Mouse (Mus musculus) embryonic facial prominence, embryonic 10.5 days (tissue): ENCODE results near the gene Epor. TPM values are rescaled to one million over a fixed set of nuclear protein-coding genes. Genes with fewer than 3 reads are reported as not detected.

ENCODE experiments used
- DNase-seq: peaks from one replicate; pipeline ENCODE4 v3.0.0-alpha.2; 2017; ENCODE audit warnings: low spot score
- H3K27ac ChIP-seq: fragments of 300-500 bp; sonication (generic); replicated peaks from 2 replicates; pipeline ENCODE4 v1.5.1; 2016; ENCODE audit warnings: mild to moderate bottlenecking
- H3K27me3 ChIP-seq: fragments of 300-500 bp; sonication (generic); replicated peaks from 2 replicates; pipeline ENCODE4 v1.6.1; 2016; ENCODE audit warnings: low read depth, mild to moderate bottlenecking; ENCODE audit not compliant: poor library complexity, severe bottlenecking
- H3K36me3 ChIP-seq: fragments of 300-500 bp; sonication (generic); replicated peaks from 2 replicates; pipeline ENCODE4 v1.6.1; 2016; ENCODE audit warnings: mild to moderate bottlenecking, moderate library complexity
- H3K4me1 ChIP-seq: fragments of 300-500 bp; sonication (generic); 2 replicates; pipeline ENCODE4 v1.6.1; 2016
- H3K4me3 ChIP-seq: fragments of 300-500 bp; sonication (generic); 2 replicates; pipeline ENCODE4 v1.5.1; 2016; ENCODE audit warnings: mild to moderate bottlenecking, moderate library complexity
- H3K9me3 ChIP-seq: fragments of 300-500 bp; sonication (generic); 2 replicates; pipeline ENCODE4 v1.6.1; 2016; ENCODE audit warnings: mild to moderate bottlenecking
- WGBS: fragments of 180-500 bp; shearing (Covaris S2); methylation state at CpG from one replicate; pipeline ENCODE4 v1.1.7; 2016; 5-methylcytosine and 5-hydroxymethylcytosine counted together
- polyA plus RNA-seq: library from polyadenylated mRNA; unstranded; fragments of >200 nt; fragmentation: Nextera tagmentation; extraction: Ambion mirVana; gene quantifications from 2 replicates; pipeline ENCODE4 v1.2.1, GENCODE M21; 2016

Epor gene
- polyA plus RNA-seq, 1 experiment from 2014 or later: 8.6 TPM

GRCm38 (mm10) chr9:21948146-21948545 is 15.2 kb downstream of the Epor start:
- Histone ChIP-seq H3K27me3 (peaks cover 53% of the 10 kb centered on the region), H3K9me3 (no peaks in the 10 kb centered on the region), H3K4me1 (peaks cover 17% of the 10 kb centered on the region), H3K27ac (no peak overlapping the region), H3K4me3 (no peak overlapping the region), H3K36me3 (no peaks in the 10 kb centered on the region)
- no peak for DNase-seq
- WGBS: 58% methylated on average over 8 of the region's 8 CpGs

GRCm38 (mm10) chr9:21947540-21948130 is 15.7 kb downstream of the Epor start:
- Histone ChIP-seq H3K27me3 (peaks cover 53% of the 10 kb centered on the region), H3K27ac (no peak overlapping the region; the same call in 1 of the 2 replicates), H3K9me3 (no peaks in the 10 kb centered on the region), H3K4me3 (peak overlapping the region; percentile 44), H3K36me3 (no peaks in the 10 kb centered on the region), H3K4me1 (peaks cover 17% of the 10 kb centered on the region)
- no peak for DNase-seq
- WGBS: 4% methylated on average over 28 of the region's 28 CpGs

GRCm38 (mm10) chr9:21944267-21944666 is 19.0 kb downstream of the Epor start:
- peaks cover 17% of the 10 kb centered on the region for H3K4me1 ChIP-seq

GRCm38 (mm10) chr9:21943638-21944037 is 19.7 kb downstream of the Epor start:
- no peaks in the 10 kb centered on the region for H3K9me3 ChIP-seq
- H3K36me3 ChIP-seq: no peaks in the 10 kb centered on the region
- no peak overlapping the region for H3K27ac ChIP-seq
- WGBS: 53% methylated on average over 12 of the region's 12 CpGs
- no peak for DNase-seq
- H3K4me3 ChIP-seq: no peak overlapping the region
- H3K27me3 ChIP-seq: peaks cover 48% of the 10 kb centered on the region
- peaks cover 17% of the 10 kb centered on the region for H3K4me1 ChIP-seq

More at GRCm38 (mm10) chr9:21944267-21944666, 19.0 kb downstream of the Epor start:
- 25% methylated on average over 23 of the region's 23 CpGs for WGBS
- H3K4me3 ChIP-seq: no peak overlapping the region
- H3K36me3 ChIP-seq: no peaks in the 10 kb centered on the region
- H3K27ac ChIP-seq: no peak overlapping the region
- peak; percentile 50 for DNase-seq
- no peaks in the 10 kb centered on the region for H3K9me3 ChIP-seq
- peaks cover 53% of the 10 kb centered on the region for H3K27me3 ChIP-seq

GRCm38 (mm10) chr9:21943046-21943445 is 20.3 kb downstream of the Epor start:
- Histone ChIP-seq H3K4me3 (no peak overlapping the region), H3K9me3 (no peaks in the 10 kb centered on the region), H3K4me1 (peaks cover 22% of the 10 kb centered on the region), H3K27me3 (peaks cover 46% of the 10 kb centered on the region), H3K36me3 (no peaks in the 10 kb centered on the region), H3K27ac (no peak overlapping the region)
- WGBS: 77% methylated on average over 12 of the region's 12 CpGs
- DNase-seq: no peak

- H3K4me3 ChIP-seq: no peak overlapping the region
- H3K9me3 ChIP-seq: no peaks in the 10 kb centered on the region
- WGBS: 84% methylated on average over 4 of the region's 4 CpGs
Observed at GRCm38 (mm10) chr9:21938234-21938855, 25.0 kb downstream of the Epor start.

GRCm38 (mm10) chr9:21937711-21938175 is 25.6 kb downstream of the Epor start:
- H3K9me3 ChIP-seq: no peaks in the 10 kb centered on the region
- no peaks in the 10 kb centered on the region for H3K36me3 ChIP-seq
- peaks cover 24% of the 10 kb centered on the region for H3K4me1 ChIP-seq
- DNase-seq: no peak
- no peak overlapping the region for H3K27ac ChIP-seq
- H3K27me3 ChIP-seq: peaks cover 25% of the 10 kb centered on the region
- WGBS: 86% methylated on average over 4 of the region's 4 CpGs
- H3K4me3 ChIP-seq: peak overlapping the region; percentile 69

More at GRCm38 (mm10) chr9:21938234-21938855, 25.0 kb downstream of the Epor start:
- Histone ChIP-seq H3K36me3 (no peaks in the 10 kb centered on the region), H3K27ac (no peak overlapping the region), H3K4me1 (peaks cover 24% of the 10 kb centered on the region), H3K27me3 (peaks cover 24% of the 10 kb centered on the region)
- DNase-seq: no peak

GRCm38 (mm10) chr9:21936692-21937570 is 26.4 kb downstream of the Epor start, which contains the start of gene Plppr2:
Plppr2 (plus strand) TSS chr9:21937033.
- H3K27ac ChIP-seq: peak within 1 kb of the TSS; percentile 82
- WGBS: 3% methylated on average over 43 of the region's 43 CpGs
- H3K9me3 ChIP-seq: no peaks in the 10 kb centered on the region
- peak; percentile 98 for DNase-seq
- H3K4me1 ChIP-seq: peaks cover 24% of the 10 kb centered on the region
- H3K36me3 ChIP-seq: no peaks in the 10 kb centered on the region
- H3K27me3 ChIP-seq: peaks cover 25% of the 10 kb centered on the region
- peak within 1 kb of the TSS; percentile 69 for H3K4me3 ChIP-seq

GRCm38 (mm10) chr9:21935466-21936131 is 27.7 kb downstream of the Epor start:
- WGBS: 86% methylated on average over 7 of the region's 7 CpGs

GRCm38 (mm10) chr9:21934021-21934420 is 29.3 kb downstream of the Epor start:
- WGBS: 92% methylated on average over 12 of the region's 12 CpGs
- H3K36me3 ChIP-seq: no peaks in the 10 kb centered on the region
- no peak for DNase-seq

More at GRCm38 (mm10) chr9:21935466-21936131, 27.7 kb downstream of the Epor start:
- H3K27me3 ChIP-seq: peaks cover 25% of the 10 kb centered on the region
- H3K4me1 ChIP-seq: peaks cover 24% of the 10 kb centered on the region
- H3K4me3 ChIP-seq: no peak overlapping the region
- no peaks in the 10 kb centered on the region for H3K9me3 ChIP-seq
- no peaks in the 10 kb centered on the region for H3K36me3 ChIP-seq
- no peak for DNase-seq
- no peak overlapping the region for H3K27ac ChIP-seq

GRCm38 (mm10) chr9:21932445-21933137 is 30.7 kb downstream of the Epor start:
- peaks cover 21% of the 10 kb centered on the region for H3K27me3 ChIP-seq
- H3K27ac ChIP-seq: no peak overlapping the region
- H3K4me3 ChIP-seq: no peak overlapping the region
- 55% methylated on average over 12 of the region's 12 CpGs for WGBS
- H3K4me1 ChIP-seq: peaks cover 18% of the 10 kb centered on the region
- DNase-seq: no peak
- no peaks in the 10 kb centered on the region for H3K36me3 ChIP-seq
- no peaks in the 10 kb centered on the region for H3K9me3 ChIP-seq

More at GRCm38 (mm10) chr9:21934021-21934420, 29.3 kb downstream of the Epor start:
- no peaks in the 10 kb centered on the region for H3K9me3 ChIP-seq
- H3K27me3 ChIP-seq: peaks cover 25% of the 10 kb centered on the region
- H3K27ac ChIP-seq: no peak overlapping the region
- H3K4me3 ChIP-seq: no peak overlapping the region
- peaks cover 24% of the 10 kb centered on the region for H3K4me1 ChIP-seq
